Mouse (Mus musculus): ENCODE measurements around the gene Snx9. TPM values are rescaled to one million over a fixed set of nuclear protein-coding genes. Genes with fewer than 3 reads are reported as not detected.

Gene Snx9
- polyA plus RNA-seq, 1 experiment from 2014 or later, result 31.3 TPM

DNA sequence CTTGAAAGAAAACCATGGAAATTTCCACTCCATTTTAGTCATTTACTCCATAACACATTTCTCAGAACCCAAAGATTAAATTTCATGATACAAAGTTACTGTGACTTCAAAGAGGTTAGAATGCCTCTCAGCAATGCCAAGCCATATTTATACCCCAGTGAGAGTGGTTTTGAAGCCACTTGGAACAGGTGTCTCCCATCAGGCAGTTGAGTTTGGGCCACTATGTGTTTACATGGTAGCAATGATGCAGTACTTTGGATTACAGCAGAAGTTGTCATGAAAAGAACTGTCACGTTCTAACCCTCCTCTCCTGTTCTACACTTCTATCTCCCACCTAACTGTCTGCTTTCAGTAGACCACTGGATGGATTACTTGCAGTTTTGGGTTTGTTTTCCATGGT lies 101.9 kb downstream of the Snx9 start:
- 28% methylated on average over 1 of the region's 1 CpGs for WGBS
- peak overlapping the region; percentile 78; the same call in 1 of the 2 replicates for H3K4me2 ChIP-seq (ENCODE audit: low read depth, low read length)
- no peak overlapping the region for H3K9ac ChIP-seq (ENCODE audit: low read length)
- peaks cover 14% of the 10 kb centered on the region for H3K4me1 ChIP-seq (ENCODE audit: control insufficient read depth, insufficient read depth, low read length)
- no peak overlapping the region for H3K4me3 ChIP-seq (replicated peaks; ENCODE audit: low read length)
- no peaks in the 10 kb centered on the region for H3K9me3 ChIP-seq (replicated peaks; ENCODE audit: control insufficient read depth, low read length)
- 0 out of 2 replicates have a peak overlapping the region, but pooled peaks have one; percentile 13 for H3K27ac ChIP-seq (ENCODE audit: low read length)
- ATAC-seq (ENCODE audit: insufficient read depth, low FRiP score), result no peak
- H3K36me3 ChIP-seq (ENCODE audit: control insufficient read depth, insufficient read depth, low read length), result no peaks in the 10 kb centered on the region
- no peaks in the 10 kb centered on the region for H3K27me3 ChIP-seq (ENCODE audit: control insufficient read depth, insufficient read depth, low read length)

DNA sequence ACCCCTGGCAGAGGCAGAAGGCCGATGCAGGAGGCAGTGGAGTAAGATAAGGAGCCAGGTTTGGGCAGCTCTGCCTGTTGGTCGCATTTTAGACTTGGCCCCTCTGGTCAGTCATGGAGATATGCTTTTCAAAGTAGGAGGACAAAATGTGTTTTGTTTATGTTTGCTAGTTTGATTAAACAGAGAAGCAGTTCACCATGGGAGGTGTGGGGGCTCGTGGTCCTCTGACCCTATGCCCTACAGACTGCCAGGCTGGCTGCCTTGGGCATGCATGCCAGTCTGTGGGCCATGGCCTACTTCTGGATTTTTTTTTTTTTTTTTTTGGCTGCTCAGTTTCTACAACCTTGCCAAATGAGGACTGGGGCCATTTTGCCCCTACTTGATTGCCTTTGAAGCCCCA lies 105.9 kb downstream of the Snx9 start:
- ATAC-seq (ENCODE audit: insufficient read depth, low FRiP score), result no peak
- no peaks in the 10 kb centered on the region for H3K27me3 ChIP-seq (ENCODE audit: control insufficient read depth, insufficient read depth, low read length)
- no peaks in the 10 kb centered on the region for H3K36me3 ChIP-seq (ENCODE audit: control insufficient read depth, insufficient read depth, low read length)
- H3K9me3 ChIP-seq (replicated peaks; ENCODE audit: control insufficient read depth, low read length), result no peaks in the 10 kb centered on the region
- H3K4me2 ChIP-seq (ENCODE audit: low read depth, low read length), result no peak overlapping the region
- no peak overlapping the region for H3K27ac ChIP-seq (ENCODE audit: low read length)
- H3K9ac ChIP-seq (ENCODE audit: low read length), result no peak overlapping the region
- H3K4me1 ChIP-seq (ENCODE audit: control insufficient read depth, insufficient read depth, low read length), result peaks cover 12% of the 10 kb centered on the region
- H3K4me3 ChIP-seq (replicated peaks; ENCODE audit: low read length), result no peak overlapping the region
- 69% methylated on average over 3 of the region's 3 CpGs for WGBS

DNA sequence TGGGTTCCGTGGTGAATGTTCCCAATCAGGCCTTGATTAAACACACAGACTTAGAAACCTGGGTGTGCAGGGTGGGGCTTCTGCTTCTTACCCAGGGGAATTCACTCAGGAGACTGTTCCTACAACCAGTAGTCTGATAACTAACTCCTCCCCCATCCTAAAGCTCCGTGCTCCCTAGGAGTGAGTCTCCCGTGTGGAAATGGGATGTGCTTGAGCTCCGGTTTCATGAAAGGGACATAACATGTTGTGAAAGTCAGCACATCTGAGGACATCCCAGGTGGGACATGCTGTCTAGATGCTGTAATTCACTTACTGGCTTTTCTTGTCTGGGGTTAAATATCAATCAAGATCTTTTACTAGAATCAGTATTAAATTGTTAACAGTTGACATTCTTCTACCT lies 111.3 kb downstream of the Snx9 start:
- Histone ChIP-seq H3K9me3 (replicated peaks; ENCODE audit: control insufficient read depth, low read length) (no peaks in the 10 kb centered on the region), H3K9ac (ENCODE audit: low read length) (no peak overlapping the region), H3K36me3 (ENCODE audit: control insufficient read depth, insufficient read depth, low read length) (no peaks in the 10 kb centered on the region), H3K27ac (ENCODE audit: low read length) (no peak overlapping the region), H3K4me2 (ENCODE audit: low read depth, low read length) (no peak overlapping the region), H3K27me3 (ENCODE audit: control insufficient read depth, insufficient read depth, low read length) (no peaks in the 10 kb centered on the region), H3K4me3 (replicated peaks; ENCODE audit: low read length) (no peak overlapping the region), H3K4me1 (ENCODE audit: control insufficient read depth, insufficient read depth, low read length) (peaks cover 14% of the 10 kb centered on the region)
- WGBS, result 62% methylated on average over 4 of the region's 4 CpGs
- no peak for ATAC-seq (ENCODE audit: insufficient read depth, low FRiP score)

DNA sequence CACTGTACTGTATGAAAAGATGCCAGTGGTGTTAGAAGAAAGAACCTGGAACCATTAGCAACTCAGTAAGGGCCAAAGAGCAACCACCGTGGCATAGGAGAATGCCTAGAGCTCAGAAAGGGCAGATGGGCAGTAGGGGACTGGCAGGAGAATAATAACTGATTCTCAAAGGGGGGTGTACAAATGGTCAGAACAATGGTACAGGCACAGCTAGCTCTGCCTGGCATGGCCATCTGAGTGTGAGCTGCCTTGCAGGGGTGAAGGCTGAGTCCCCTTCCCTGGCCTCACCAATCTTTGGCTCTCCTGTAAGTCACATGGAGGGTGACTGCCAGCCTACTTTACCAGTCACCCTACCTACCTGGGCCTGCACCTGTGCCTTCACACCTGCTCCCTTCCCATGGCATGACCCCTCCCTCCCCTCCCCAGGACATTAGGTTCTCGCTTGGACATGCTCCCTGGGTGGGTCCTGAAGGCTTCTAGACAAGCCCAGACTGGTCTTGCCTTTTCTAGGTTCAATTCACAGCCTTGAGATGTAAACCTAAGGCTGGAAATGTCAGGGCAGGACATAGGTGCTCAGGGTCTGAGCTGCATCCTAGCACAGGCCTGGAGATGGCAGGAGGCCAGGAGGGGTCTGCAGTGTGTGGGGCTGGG lies 115.3 kb downstream of the Snx9 start:
- Histone ChIP-seq H3K36me3 (ENCODE audit: control insufficient read depth, insufficient read depth, low read length) (no peaks in the 10 kb centered on the region), H3K9me3 (replicated peaks; ENCODE audit: control insufficient read depth, low read length) (no peaks in the 10 kb centered on the region), H3K27me3 (ENCODE audit: control insufficient read depth, insufficient read depth, low read length) (no peaks in the 10 kb centered on the region), H3K4me1 (ENCODE audit: control insufficient read depth, insufficient read depth, low read length) (peaks cover 43% of the 10 kb centered on the region), H3K9ac (ENCODE audit: low read length) (peak overlapping the region; percentile 36), H3K4me3 (replicated peaks; ENCODE audit: low read length) (no peak overlapping the region), H3K27ac (ENCODE audit: low read length) (peak overlapping the region; percentile 87), H3K4me2 (ENCODE audit: low read depth, low read length) (no peak overlapping the region)
- peak; percentile 65 for ATAC-seq (ENCODE audit: insufficient read depth, low FRiP score)
- 84% methylated on average over 2 of the region's 2 CpGs for WGBS

DNA sequence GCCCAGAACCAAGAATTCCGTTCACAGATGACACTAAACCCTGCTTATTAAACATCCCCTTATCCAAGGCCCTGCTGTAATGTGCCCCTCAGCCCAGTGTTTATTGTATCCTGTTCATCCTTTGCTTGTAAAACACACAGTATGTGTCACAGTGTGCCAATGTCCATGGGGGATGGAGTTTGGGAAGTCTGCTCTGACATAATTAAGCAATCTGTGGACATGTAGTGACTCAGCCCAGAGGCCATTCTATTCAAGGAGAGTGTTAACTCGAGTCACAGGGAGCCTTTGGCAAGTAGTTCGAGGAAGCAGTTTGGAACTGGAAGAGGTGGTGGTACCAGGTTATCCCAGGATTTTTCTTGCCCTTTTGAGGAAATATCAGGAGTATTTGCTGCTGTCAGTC lies 116.0 kb downstream of the Snx9 start:
- peak overlapping the region; percentile 87 for H3K27ac ChIP-seq (ENCODE audit: low read length)
- no peaks in the 10 kb centered on the region for H3K36me3 ChIP-seq (ENCODE audit: control insufficient read depth, insufficient read depth, low read length)
- H3K4me1 ChIP-seq (ENCODE audit: control insufficient read depth, insufficient read depth, low read length), result peaks cover 43% of the 10 kb centered on the region
- H3K27me3 ChIP-seq (ENCODE audit: control insufficient read depth, insufficient read depth, low read length), result no peaks in the 10 kb centered on the region
- ATAC-seq (ENCODE audit: insufficient read depth, low FRiP score), result no peak
- H3K9me3 ChIP-seq (replicated peaks; ENCODE audit: control insufficient read depth, low read length), result no peaks in the 10 kb centered on the region
- peak overlapping the region; percentile 36 for H3K9ac ChIP-seq (ENCODE audit: low read length)
- H3K4me3 ChIP-seq (replicated peaks; ENCODE audit: low read length), result no peak overlapping the region
- WGBS, result 34% methylated on average over 3 of the region's 3 CpGs
- H3K4me2 ChIP-seq (ENCODE audit: low read depth, low read length), result no peak overlapping the region

DNA sequence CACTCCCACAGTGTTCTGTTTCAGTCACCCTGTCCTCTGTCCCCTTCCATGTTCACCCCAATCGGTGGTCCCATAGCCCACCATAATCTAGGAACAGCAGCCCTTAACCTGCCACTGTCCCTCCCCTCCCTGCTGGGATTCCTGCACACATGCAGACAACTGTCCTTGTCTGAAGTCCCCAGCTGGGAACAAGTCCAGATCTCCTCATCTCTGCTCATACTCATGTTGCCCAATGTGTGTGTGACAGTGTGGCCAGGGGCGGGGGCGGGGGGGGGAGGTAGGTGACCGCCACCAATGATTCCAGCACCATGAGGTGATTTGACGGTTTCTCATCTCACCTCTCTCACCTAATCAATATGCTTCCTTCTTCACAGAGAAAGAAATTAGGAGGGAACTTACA lies 117.1 kb downstream of the Snx9 start:
- H3K9ac ChIP-seq (ENCODE audit: low read length), result no peak overlapping the region
- no peak overlapping the region for H3K4me3 ChIP-seq (replicated peaks; ENCODE audit: low read length)
- ATAC-seq (ENCODE audit: insufficient read depth, low FRiP score), result no peak
- WGBS, result 88% methylated on average over 5 of the region's 5 CpGs
- H3K27ac ChIP-seq (ENCODE audit: low read length), result peak overlapping the region; percentile 87; the same call in 1 of the 2 replicates
- no peaks in the 10 kb centered on the region for H3K9me3 ChIP-seq (replicated peaks; ENCODE audit: control insufficient read depth, low read length)
- H3K36me3 ChIP-seq (ENCODE audit: control insufficient read depth, insufficient read depth, low read length), result no peaks in the 10 kb centered on the region
- H3K4me2 ChIP-seq (ENCODE audit: low read depth, low read length), result peak overlapping the region; percentile 35; the same call in 1 of the 2 replicates
- H3K27me3 ChIP-seq (ENCODE audit: control insufficient read depth, insufficient read depth, low read length), result no peaks in the 10 kb centered on the region
- peaks cover 43% of the 10 kb centered on the region for H3K4me1 ChIP-seq (ENCODE audit: control insufficient read depth, insufficient read depth, low read length)

DNA sequence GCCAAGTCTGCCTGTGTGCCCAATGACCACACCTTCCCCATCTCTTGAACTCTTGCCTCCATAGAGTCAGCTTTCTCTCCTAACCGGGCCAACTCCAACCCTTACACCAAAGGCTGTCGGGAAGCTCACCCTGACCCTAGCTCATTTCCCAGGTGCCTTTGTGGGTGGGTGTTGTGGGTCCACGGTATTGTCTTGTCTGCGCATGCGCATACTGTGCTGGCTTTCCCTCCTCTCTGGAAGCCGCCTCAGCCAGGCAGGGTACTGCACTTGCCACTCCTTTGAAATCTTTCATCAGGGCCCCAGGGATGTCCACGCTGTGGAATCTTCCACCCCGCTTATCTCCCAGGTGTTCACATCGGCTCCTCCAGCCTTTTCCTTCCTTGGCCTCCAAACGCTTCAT lies 117.5 kb downstream of the Snx9 start:
- no peak for ATAC-seq (ENCODE audit: insufficient read depth, low FRiP score)
- Histone ChIP-seq H3K27ac (ENCODE audit: low read length) (peak overlapping the region; percentile 87), H3K27me3 (ENCODE audit: control insufficient read depth, insufficient read depth, low read length) (no peaks in the 10 kb centered on the region), H3K36me3 (ENCODE audit: control insufficient read depth, insufficient read depth, low read length) (no peaks in the 10 kb centered on the region), H3K4me3 (replicated peaks; ENCODE audit: low read length) (peak overlapping the region; percentile 22; the same call in 1 of the 2 replicates), H3K9me3 (replicated peaks; ENCODE audit: control insufficient read depth, low read length) (no peaks in the 10 kb centered on the region), H3K4me1 (ENCODE audit: control insufficient read depth, insufficient read depth, low read length) (peaks cover 43% of the 10 kb centered on the region), H3K9ac (ENCODE audit: low read length) (peak overlapping the region; percentile 29; the same call in 1 of the 2 replicates), H3K4me2 (ENCODE audit: low read depth, low read length) (peak overlapping the region; percentile 35)
- WGBS, result 76% methylated on average over 10 of the region's 10 CpGs

DNA sequence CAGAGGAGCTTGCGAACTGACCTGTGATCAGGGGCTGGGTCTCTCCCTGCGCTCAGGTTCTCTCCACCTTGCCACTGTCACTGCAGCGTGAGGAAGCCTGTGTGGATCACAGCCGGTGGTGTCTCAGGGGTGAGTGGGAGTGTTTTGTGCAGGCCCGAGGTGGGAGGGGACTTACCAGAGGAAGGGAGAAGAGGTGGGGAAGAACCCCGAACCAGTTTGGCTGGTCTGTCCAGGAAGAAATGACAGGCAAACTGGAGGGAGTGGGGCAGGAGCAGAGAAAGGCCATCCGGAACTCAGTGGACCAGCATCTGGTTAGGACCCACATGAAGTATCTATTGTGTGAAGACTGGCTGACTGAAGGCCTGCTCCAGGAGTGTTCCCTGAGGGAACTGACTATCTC lies 118.0 kb downstream of the Snx9 start:
- H3K9me3 ChIP-seq (replicated peaks; ENCODE audit: control insufficient read depth, low read length), result no peaks in the 10 kb centered on the region
- H3K4me1 ChIP-seq (ENCODE audit: control insufficient read depth, insufficient read depth, low read length), result peaks cover 43% of the 10 kb centered on the region
- no peaks in the 10 kb centered on the region for H3K36me3 ChIP-seq (ENCODE audit: control insufficient read depth, insufficient read depth, low read length)
- no peaks in the 10 kb centered on the region for H3K27me3 ChIP-seq (ENCODE audit: control insufficient read depth, insufficient read depth, low read length)
- 42% methylated on average over 7 of the region's 7 CpGs for WGBS
- H3K4me3 ChIP-seq (replicated peaks; ENCODE audit: low read length), result peak overlapping the region; percentile 22
- peak; percentile 74 for ATAC-seq (ENCODE audit: insufficient read depth, low FRiP score)
- peak overlapping the region; percentile 29 for H3K9ac ChIP-seq (ENCODE audit: low read length)
- peak overlapping the region; percentile 35 for H3K4me2 ChIP-seq (ENCODE audit: low read depth, low read length)
- H3K27ac ChIP-seq (ENCODE audit: low read length), result peak overlapping the region; percentile 87

DNA sequence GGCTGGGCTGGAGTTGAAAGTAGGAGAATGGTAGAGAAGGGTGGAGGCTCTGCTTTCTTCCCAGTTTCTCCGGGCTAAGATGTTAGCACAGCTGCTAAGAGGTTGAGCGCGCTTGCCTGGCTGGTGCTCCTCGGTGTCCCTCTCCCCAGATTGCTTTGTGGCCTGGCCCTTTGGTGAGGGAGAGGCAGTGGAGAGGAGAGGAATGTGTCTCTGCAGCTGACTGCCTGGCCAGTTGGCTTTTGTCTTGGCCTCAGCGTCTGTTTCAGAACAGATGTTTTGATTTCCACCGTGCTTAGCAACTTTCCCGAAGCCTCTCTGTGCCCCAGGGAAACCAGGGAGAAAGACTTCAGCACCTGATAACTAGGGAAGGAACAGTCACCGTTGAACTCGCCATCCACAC lies 118.7 kb downstream of the Snx9 start:
- WGBS, result 32% methylated on average over 9 of the region's 9 CpGs

More for the DNA sequence above, 118.7 kb downstream of the Snx9 start:
- Histone ChIP-seq H3K36me3 (ENCODE audit: control insufficient read depth, insufficient read depth, low read length) (no peaks in the 10 kb centered on the region), H3K4me3 (replicated peaks; ENCODE audit: low read length) (peak overlapping the region; percentile 9; the same call in 1 of the 2 replicates), H3K27ac (ENCODE audit: low read length) (peak overlapping the region; percentile 87), H3K4me2 (ENCODE audit: low read depth, low read length) (peak overlapping the region; percentile 35), H3K27me3 (ENCODE audit: control insufficient read depth, insufficient read depth, low read length) (no peaks in the 10 kb centered on the region), H3K4me1 (ENCODE audit: control insufficient read depth, insufficient read depth, low read length) (peaks cover 45% of the 10 kb centered on the region), H3K9ac (ENCODE audit: low read length) (peak overlapping the region; percentile 28; the same call in 1 of the 2 replicates), H3K9me3 (replicated peaks; ENCODE audit: control insufficient read depth, low read length) (no peaks in the 10 kb centered on the region)
- ATAC-seq (ENCODE audit: insufficient read depth, low FRiP score), result no peak

Data from stomach, embryonic 16.5 days (tissue).